Comparison of ENCODE assay signal across 34 mouse cellular contexts in the genomic region with DNA sequence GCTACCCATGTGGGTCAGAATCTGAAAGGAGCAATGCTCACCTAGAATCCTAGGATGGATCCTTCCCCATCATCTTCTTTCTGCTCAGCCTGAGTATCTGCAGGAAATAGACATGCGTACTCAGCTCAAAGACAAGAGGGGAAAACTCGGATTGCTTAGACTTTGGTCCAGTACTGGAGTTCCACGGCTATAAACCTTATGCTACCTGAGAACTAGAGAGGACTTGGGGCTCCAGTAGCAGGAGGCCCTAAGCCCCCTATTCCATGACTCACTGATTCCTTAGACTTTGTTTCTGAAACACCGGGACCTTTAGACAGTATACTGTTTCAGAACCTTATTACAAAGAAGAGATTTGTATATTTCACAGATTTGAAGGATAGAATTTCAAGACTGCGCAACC. TPM values are rescaled to one million over a fixed set of nuclear protein-coding genes. Genes with fewer than 3 reads are reported as not detected.
"Had no signal": no experiment of that assay in that cellular context is flagged by ENCODE, and none has a peak within 500 bp of the region (broad histone marks: within the 10 kb centered on the region; RNA-seq: fewer than 3 reads in every experiment).

No protein-coding gene starts in this region.

- H3K4me2 ChIP-seq: limb, embryonic 12.5 days; limb, embryonic 13.5 days; limb, embryonic 15.5 days; liver, embryonic 11.5 days; liver, embryonic 12.5 days; liver, embryonic 13.5 days; liver, embryonic 15.5 days; lung, embryonic 14.5 days; lung, embryonic 15.5 days; midbrain, embryonic 11.5 days; midbrain, embryonic 12.5 days; midbrain, embryonic 13.5 days; midbrain, embryonic 15.5 days; neural tube, embryonic 12.5 days; neural tube, embryonic 13.5 days had no signal

- H3K36me3 ChIP-seq: limb, embryonic 10.5 days; limb, embryonic 12.5 days; limb, embryonic 13.5 days; limb, embryonic 15.5 days; liver, embryonic 12.5 days; liver, embryonic 13.5 days; liver, embryonic 15.5 days; lung, embryonic 15.5 days; midbrain, embryonic 15.5 days; neural tube, embryonic 12.5 days had no signal

- H3K4me1 ChIP-seq: limb, embryonic 10.5 days; limb, embryonic 12.5 days; limb, embryonic 15.5 days; liver, embryonic 12.5 days; liver, embryonic 13.5 days; liver, embryonic 15.5 days; lung, embryonic 15.5 days; megakaryocyte, embryonic 14.5 days had no signal

- H3K4me3 ChIP-seq: limb, embryonic 10.5 days; limb, embryonic 12.5 days; limb, embryonic 13.5 days; limb, embryonic 15.5 days; liver, embryonic 12.5 days; liver, embryonic 13.5 days; liver, embryonic 15.5 days; lung, embryonic 15.5 days; megakaryocyte, embryonic 14.5 days; midbrain, embryonic 10.5 days; midbrain, embryonic 12.5 days; midbrain, embryonic 13.5 days; midbrain, embryonic 15.5 days; myocyte; neural tube, embryonic 12.5 days; neural tube, embryonic 13.5 days had no signal

- H3K9ac ChIP-seq: limb, embryonic 12.5 days; limb, embryonic 13.5 days; limb, embryonic 15.5 days; liver, embryonic 12.5 days; liver, embryonic 13.5 days; liver, embryonic 14.5 days; liver, embryonic 15.5 days; liver, postnatal 0 days; lung, embryonic 14.5 days; lung, embryonic 15.5 days; midbrain, embryonic 12.5 days; midbrain, embryonic 13.5 days; midbrain, embryonic 15.5 days; neural tube, embryonic 12.5 days; neural tube, embryonic 13.5 days had no signal

- H3K9me3 ChIP-seq: limb, embryonic 10.5 days; limb, embryonic 12.5 days; limb, embryonic 15.5 days; liver, embryonic 12.5 days; liver, embryonic 15.5 days; lung, embryonic 15.5 days; megakaryocyte, embryonic 14.5 days; midbrain, embryonic 10.5 days; midbrain, embryonic 12.5 days; midbrain, embryonic 13.5 days; midbrain, embryonic 15.5 days; neural tube, embryonic 12.5 days; neural tube, embryonic 13.5 days had no signal

- ATAC-seq: liver, embryonic 12.5 days; liver, postnatal 0 days; lung, postnatal 0 days; midbrain, embryonic 13.5 days; midbrain, embryonic 15.5 days; midbrain, embryonic 16.5 days had no signal

- DNase-seq: left cerebral cortex, postnatal 4 days; liver; liver, embryonic 13.5 days; liver, postnatal 0 days; lung, adult 18-20 months; lung, adult 2 months; lung, embryonic 14.5 days; lung, postnatal 10 days; lung, postnatal 14 days; lung, postnatal 4 days; midbrain, embryonic 14.5 days had no signal

- H3K27me3 ChIP-seq: limb, embryonic 12.5 days; limb, embryonic 13.5 days; limb, embryonic 15.5 days; liver, embryonic 12.5 days; liver, embryonic 13.5 days; liver, embryonic 15.5 days; lung, embryonic 15.5 days; megakaryocyte, embryonic 14.5 days; midbrain, embryonic 12.5 days; midbrain, embryonic 13.5 days; midbrain, embryonic 15.5 days; neural tube, embryonic 12.5 days; neural tube, embryonic 13.5 days had no signal

- H3K27ac ChIP-seq: limb, embryonic 10.5 days; limb, embryonic 12.5 days; limb, embryonic 13.5 days; limb, embryonic 15.5 days; liver, embryonic 12.5 days; liver, embryonic 13.5 days; liver, embryonic 14.5 days; liver, embryonic 15.5 days; lung, embryonic 15.5 days; macrophage; midbrain, embryonic 10.5 days; midbrain, embryonic 12.5 days; midbrain, embryonic 13.5 days; midbrain, embryonic 15.5 days; neural tube, embryonic 12.5 days; neural tube, embryonic 13.5 days had no signal

RNA-seq across cellular contexts. Expression of a gene that starts 25.8 kb away (rescaled TPM):
- total RNA-seq: megakaryocyte progenitor cell, adult 5-6 weeks; megakaryocyte-erythroid progenitor cell, adult 5-6 weeks had no signal
- polyA plus RNA-seq: macrophage had no signal
